Mouse (Mus musculus): ENCODE data around the gene Erc2. TPM values are rescaled to one million over a fixed set of nuclear protein-coding genes. Genes with fewer than 3 reads are reported as not detected.

Gene Erc2
- polyA plus RNA-seq, 1 experiment from 2014 or later, result 13.1 TPM

DNA sequence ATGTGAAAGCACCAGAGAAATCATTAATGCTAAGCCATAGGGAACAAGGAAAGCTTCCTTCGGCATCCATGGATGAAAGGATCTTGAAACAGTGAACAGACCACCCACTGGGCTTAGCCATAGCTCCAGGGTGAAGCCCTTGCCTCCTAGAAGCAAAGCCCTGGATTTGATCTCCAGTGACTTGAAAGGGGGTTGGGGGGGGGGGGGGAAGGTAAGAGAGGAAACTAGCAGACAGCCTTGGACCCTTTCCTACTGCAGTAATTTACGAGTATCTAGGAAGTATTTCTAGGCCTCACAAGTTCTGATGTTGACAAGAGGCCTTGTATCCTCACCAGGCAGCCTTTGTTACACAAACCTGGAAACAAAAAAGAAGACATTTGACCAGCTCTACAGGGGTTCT is 609.0 kb downstream of the Erc2 start:
- H3K9me3 ChIP-seq (ENCODE audit: control insufficient read depth, low read length), result no peaks in the 10 kb centered on the region
- H3K27me3 ChIP-seq (ENCODE audit: control insufficient read depth, insufficient read depth, low read length), result no peaks in the 10 kb centered on the region
- no peak overlapping the region for H3K4me2 ChIP-seq (ENCODE audit: low read depth)
- WGBS, result 48% methylated on average over 2 of the region's 2 CpGs
- H3K4me1 ChIP-seq (ENCODE audit: control insufficient read depth, insufficient read depth, low read length), result no peaks in the 10 kb centered on the region
- H3K36me3 ChIP-seq (ENCODE audit: control insufficient read depth, insufficient read depth, low read length), result no peaks in the 10 kb centered on the region
- ATAC-seq (ENCODE audit: insufficient read depth, low FRiP score, low TSS enrichment), result no peak
- DNase-seq (ENCODE audit: low spot score), result no peak
- H3K27ac ChIP-seq (ENCODE audit: low read depth, low read length), result no peak overlapping the region
- no peak overlapping the region for H3K9ac ChIP-seq (ENCODE audit: low read length)
- no peak overlapping the region for H3K4me3 ChIP-seq (ENCODE audit: low read depth, low read length)

GRCm38 (mm10) chr14:28238336-28239048 is 616.3 kb downstream of the Erc2 start:
- WGBS, result 88% methylated on average over 9 of the region's 9 CpGs
- no peak overlapping the region for H3K27ac ChIP-seq (ENCODE audit: low read depth, low read length)
- no peak overlapping the region for H3K4me3 ChIP-seq (ENCODE audit: low read depth, low read length)
- H3K36me3 ChIP-seq (ENCODE audit: control insufficient read depth, insufficient read depth, low read length), result no peaks in the 10 kb centered on the region
- no peak for ATAC-seq (ENCODE audit: insufficient read depth, low FRiP score, low TSS enrichment)
- DNase-seq (ENCODE audit: low spot score), result no peak
- no peaks in the 10 kb centered on the region for H3K27me3 ChIP-seq (ENCODE audit: control insufficient read depth, insufficient read depth, low read length)
- no peaks in the 10 kb centered on the region for H3K4me1 ChIP-seq (ENCODE audit: control insufficient read depth, insufficient read depth, low read length)
- H3K4me2 ChIP-seq (ENCODE audit: low read depth), result no peak overlapping the region
- H3K9me3 ChIP-seq (ENCODE audit: control insufficient read depth, low read length), result no peaks in the 10 kb centered on the region
- no peak overlapping the region for H3K9ac ChIP-seq (ENCODE audit: low read length)

- Histone ChIP-seq H3K27me3 (ENCODE audit: control insufficient read depth, insufficient read depth, low read length) (no peaks in the 10 kb centered on the region), H3K9me3 (ENCODE audit: control insufficient read depth, low read length) (no peaks in the 10 kb centered on the region), H3K9ac (ENCODE audit: low read length) (no peak overlapping the region), H3K36me3 (ENCODE audit: control insufficient read depth, insufficient read depth, low read length) (no peaks in the 10 kb centered on the region), H3K4me2 (ENCODE audit: low read depth) (no peak overlapping the region), H3K4me1 (ENCODE audit: control insufficient read depth, insufficient read depth, low read length) (no peaks in the 10 kb centered on the region), H3K4me3 (ENCODE audit: low read depth, low read length) (no peak overlapping the region), H3K27ac (ENCODE audit: low read depth, low read length) (no peak overlapping the region)
- WGBS, result 50% methylated on average over 3 of the region's 3 CpGs
- DNase-seq (ENCODE audit: low spot score) (no peak), ATAC-seq (ENCODE audit: insufficient read depth, low FRiP score, low TSS enrichment) (no peak)
These were observed 617.9 kb downstream of the Erc2 start for GRCm38 (mm10) chr14:28240111-28240510.

DNA sequence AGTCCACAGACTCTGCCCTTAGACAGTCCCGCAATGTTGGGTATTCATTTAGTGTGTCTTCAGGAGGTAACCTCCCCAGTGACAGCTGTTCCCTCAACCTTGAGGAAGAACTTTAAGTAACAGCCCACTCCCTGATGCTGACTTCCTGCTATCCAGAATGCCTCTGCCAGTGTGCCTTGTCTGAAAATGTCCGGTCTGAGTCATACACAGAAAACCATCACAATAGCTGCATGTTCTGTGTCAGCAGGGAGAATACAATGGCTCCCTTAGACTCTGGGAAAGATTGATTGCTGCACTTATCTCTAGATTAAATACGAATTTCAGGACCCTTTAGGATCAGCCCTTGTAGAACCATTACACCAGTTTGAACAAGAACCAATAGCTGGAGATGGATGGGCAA is 620.5 kb downstream of the Erc2 start:
- no peaks in the 10 kb centered on the region for H3K27me3 ChIP-seq (ENCODE audit: control insufficient read depth, insufficient read depth, low read length)
- 63% methylated on average over 3 of the region's 3 CpGs for WGBS

DNA sequence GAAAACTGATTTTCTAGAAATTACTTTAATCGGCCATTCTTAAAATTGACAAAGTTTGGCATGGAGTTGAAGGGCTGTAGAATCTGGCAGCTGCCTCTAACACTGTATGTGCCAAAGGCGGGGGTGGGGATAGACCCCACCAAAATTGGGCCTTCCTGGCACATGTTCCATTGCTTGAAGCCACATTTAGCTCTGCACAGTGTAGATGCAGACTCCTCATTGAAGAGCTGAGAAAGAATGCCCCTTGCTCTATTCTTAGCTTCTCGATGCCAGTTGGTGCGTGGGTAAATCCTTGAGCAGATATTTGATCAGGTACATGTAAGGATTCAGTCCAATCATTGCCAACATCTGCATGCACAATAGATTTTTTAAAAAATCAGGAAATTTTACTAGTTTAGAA is 621.2 kb downstream of the Erc2 start:
- no peak overlapping the region for H3K4me3 ChIP-seq (ENCODE audit: low read depth, low read length)
- WGBS, result 91% methylated on average over 4 of the region's 4 CpGs
- H3K9me3 ChIP-seq (ENCODE audit: control insufficient read depth, low read length), result no peaks in the 10 kb centered on the region
- no peaks in the 10 kb centered on the region for H3K36me3 ChIP-seq (ENCODE audit: control insufficient read depth, insufficient read depth, low read length)
- ATAC-seq (ENCODE audit: insufficient read depth, low FRiP score, low TSS enrichment) (no peak), DNase-seq (ENCODE audit: low spot score) (no peak)
- no peak overlapping the region for H3K9ac ChIP-seq (ENCODE audit: low read length)
- no peaks in the 10 kb centered on the region for H3K27me3 ChIP-seq (ENCODE audit: control insufficient read depth, insufficient read depth, low read length)
- H3K4me2 ChIP-seq (ENCODE audit: low read depth), result no peak overlapping the region
- no peak overlapping the region for H3K27ac ChIP-seq (ENCODE audit: low read depth, low read length)
- no peaks in the 10 kb centered on the region for H3K4me1 ChIP-seq (ENCODE audit: control insufficient read depth, insufficient read depth, low read length)

More for the DNA sequence above, 620.5 kb downstream of the Erc2 start:
- H3K27ac ChIP-seq (ENCODE audit: low read depth, low read length), result no peak overlapping the region
- no peaks in the 10 kb centered on the region for H3K36me3 ChIP-seq (ENCODE audit: control insufficient read depth, insufficient read depth, low read length)
- H3K9ac ChIP-seq (ENCODE audit: low read length), result no peak overlapping the region
- H3K4me2 ChIP-seq (ENCODE audit: low read depth), result no peak overlapping the region
- no peak for DNase-seq (ENCODE audit: low spot score)
- H3K9me3 ChIP-seq (ENCODE audit: control insufficient read depth, low read length), result no peaks in the 10 kb centered on the region
- no peak for ATAC-seq (ENCODE audit: insufficient read depth, low FRiP score, low TSS enrichment)
- no peak overlapping the region for H3K4me3 ChIP-seq (ENCODE audit: low read depth, low read length)
- H3K4me1 ChIP-seq (ENCODE audit: control insufficient read depth, insufficient read depth, low read length), result no peaks in the 10 kb centered on the region

GRCm38 (mm10) chr14:28262706-28263105 is 640.5 kb downstream of the Erc2 start:
- no peak for DNase-seq (ENCODE audit: low spot score)
- Histone ChIP-seq H3K4me1 (ENCODE audit: control insufficient read depth, insufficient read depth, low read length) (no peaks in the 10 kb centered on the region), H3K4me2 (ENCODE audit: low read depth) (no peak overlapping the region), H3K9me3 (ENCODE audit: control insufficient read depth, low read length) (no peaks in the 10 kb centered on the region), H3K36me3 (ENCODE audit: control insufficient read depth, insufficient read depth, low read length) (no peaks in the 10 kb centered on the region), H3K27me3 (ENCODE audit: control insufficient read depth, insufficient read depth, low read length) (no peaks in the 10 kb centered on the region), H3K4me3 (ENCODE audit: low read depth, low read length) (no peak overlapping the region), H3K9ac (ENCODE audit: low read length) (no peak overlapping the region), H3K27ac (ENCODE audit: low read depth, low read length) (no peak overlapping the region)
- no peak for ATAC-seq (ENCODE audit: insufficient read depth, low FRiP score, low TSS enrichment)
- WGBS, result 63% methylated on average over 4 of the region's 4 CpGs

DNA sequence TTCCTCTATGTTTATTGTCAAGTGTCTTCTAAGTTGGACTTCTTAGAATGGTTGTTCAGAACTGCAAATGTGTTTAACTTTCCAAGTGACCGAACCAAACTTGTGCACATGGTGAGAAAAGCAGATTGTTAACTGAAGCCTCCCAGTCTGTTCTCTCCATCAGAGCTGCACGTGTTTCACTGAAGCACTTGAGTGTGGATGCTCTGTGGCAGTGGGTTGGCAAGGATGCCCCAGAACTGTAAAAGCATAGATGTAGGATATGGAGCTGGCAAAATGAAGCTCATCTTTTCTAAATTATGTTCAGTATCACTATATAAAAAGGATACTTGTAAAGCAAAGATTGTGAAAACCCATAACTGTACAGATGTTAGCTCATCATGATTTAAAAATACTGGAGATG is 645.1 kb downstream of the Erc2 start:
- no peak overlapping the region for H3K27ac ChIP-seq (ENCODE audit: low read depth, low read length)
- H3K9me3 ChIP-seq (ENCODE audit: control insufficient read depth, low read length), result no peaks in the 10 kb centered on the region
- no peaks in the 10 kb centered on the region for H3K36me3 ChIP-seq (ENCODE audit: control insufficient read depth, insufficient read depth, low read length)
- no peaks in the 10 kb centered on the region for H3K4me1 ChIP-seq (ENCODE audit: control insufficient read depth, insufficient read depth, low read length)
- H3K4me2 ChIP-seq (ENCODE audit: low read depth), result no peak overlapping the region
- H3K9ac ChIP-seq (ENCODE audit: low read length), result no peak overlapping the region
- no peaks in the 10 kb centered on the region for H3K27me3 ChIP-seq (ENCODE audit: control insufficient read depth, insufficient read depth, low read length)
- ATAC-seq (ENCODE audit: insufficient read depth, low FRiP score, low TSS enrichment) (no peak), DNase-seq (ENCODE audit: low spot score) (no peak)
- 62% methylated on average over 2 of the region's 2 CpGs for WGBS
- no peak overlapping the region for H3K4me3 ChIP-seq (ENCODE audit: low read depth, low read length)

GRCm38 (mm10) chr14:28271846-28272245 is 649.6 kb downstream of the Erc2 start:
- Histone ChIP-seq H3K9ac (ENCODE audit: low read length) (no peak overlapping the region), H3K9me3 (ENCODE audit: control insufficient read depth, low read length) (no peaks in the 10 kb centered on the region), H3K27ac (ENCODE audit: low read depth, low read length) (no peak overlapping the region), H3K4me1 (ENCODE audit: control insufficient read depth, insufficient read depth, low read length) (no peaks in the 10 kb centered on the region), H3K27me3 (ENCODE audit: control insufficient read depth, insufficient read depth, low read length) (no peaks in the 10 kb centered on the region), H3K4me2 (ENCODE audit: low read depth) (no peak overlapping the region), H3K36me3 (ENCODE audit: control insufficient read depth, insufficient read depth, low read length) (no peaks in the 10 kb centered on the region), H3K4me3 (ENCODE audit: low read depth, low read length) (no peak overlapping the region)
- WGBS, result 84% methylated on average over 8 of the region's 8 CpGs
- no peak for ATAC-seq (ENCODE audit: insufficient read depth, low FRiP score, low TSS enrichment)
- no peak for DNase-seq (ENCODE audit: low spot score)

DNA sequence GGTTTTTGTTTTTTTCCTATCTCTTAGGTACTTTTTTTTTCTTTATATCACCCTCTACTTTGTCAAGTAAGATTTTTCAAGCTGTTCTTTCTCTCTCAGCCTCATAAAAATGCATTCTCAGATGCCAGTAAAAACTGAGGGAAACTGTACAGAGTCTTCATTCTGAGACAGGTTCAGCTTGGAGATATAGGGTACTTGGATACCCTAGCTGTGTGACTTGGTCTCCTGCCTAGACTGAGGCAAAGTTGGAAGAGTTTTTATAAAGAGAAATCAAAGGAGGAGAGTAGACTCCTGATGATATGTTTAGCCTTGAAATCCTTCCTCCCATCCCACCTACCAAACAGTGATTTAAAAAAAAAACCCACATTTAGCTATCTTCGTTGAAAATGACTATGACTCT is 651.4 kb downstream of the Erc2 start:
- no peaks in the 10 kb centered on the region for H3K36me3 ChIP-seq (ENCODE audit: control insufficient read depth, insufficient read depth, low read length)
- ATAC-seq (ENCODE audit: insufficient read depth, low FRiP score, low TSS enrichment) (no peak), DNase-seq (ENCODE audit: low spot score) (no peak)
- H3K27ac ChIP-seq (ENCODE audit: low read depth, low read length), result no peak overlapping the region
- no peaks in the 10 kb centered on the region for H3K4me1 ChIP-seq (ENCODE audit: control insufficient read depth, insufficient read depth, low read length)
- no peak overlapping the region for H3K9ac ChIP-seq (ENCODE audit: low read length)
- H3K27me3 ChIP-seq (ENCODE audit: control insufficient read depth, insufficient read depth, low read length), result no peaks in the 10 kb centered on the region
- no peak overlapping the region for H3K4me2 ChIP-seq (ENCODE audit: low read depth)
- H3K9me3 ChIP-seq (ENCODE audit: control insufficient read depth, low read length), result no peaks in the 10 kb centered on the region
- H3K4me3 ChIP-seq (ENCODE audit: low read depth, low read length), result no peak overlapping the region
- 81% methylated on average over 1 of the region's 1 CpGs for WGBS
